Mouse (Mus musculus) cortical plate, adult 2 months (tissue): ENCODE data around the gene Skint8. TPM values are rescaled to one million over a fixed set of nuclear protein-coding genes. Genes with fewer than 3 reads are reported as not detected.
"Not testable (repeated sequence)": the region's sequence is repeated elsewhere in the genome, so short reads cannot be mapped to it uniquely, and the experiment has no call there.

Source experiments
- H3K27ac ChIP-seq: fragments of 200-500 bp; 2 replicates; pipeline ENCODE4 v1.5.1; 2012; ENCODE audit warnings: low read length, control low read depth, inconsistent platforms; ENCODE audit not compliant: insufficient read depth
- H3K4me1 ChIP-seq: fragments of 200-500 bp; 2 replicates; pipeline ENCODE4 v1.6.1; 2011; ENCODE audit warnings: low read length; ENCODE audit not compliant: control insufficient read depth, insufficient read depth
- H3K4me3 ChIP-seq: fragments of 200-500 bp; 2 replicates; pipeline ENCODE4 v1.5.1; 2011; ENCODE audit warnings: mild to moderate bottlenecking, low read length, control low read depth; ENCODE audit not compliant: insufficient read depth
- CTCF ChIP-seq: fragments of 200-500 bp; IDR thresholded peaks from 2 replicates; pipeline ENCODE4 v1.5.1; 2011; ENCODE audit warnings: mild to moderate bottlenecking, control low read depth, low read length; ENCODE audit not compliant: insufficient read depth; ENCODE audit errors: extremely low read depth
- POLR2A ChIP-seq: fragments of 200-500 bp; IDR thresholded peaks from 2 replicates; pipeline ENCODE4 v1.6.1; 2011; ENCODE audit warnings: mild to moderate bottlenecking, low read length, control low read depth; ENCODE audit not compliant: insufficient read depth; ENCODE audit errors: extremely low read depth
- polyA plus RNA-seq: library from polyadenylated mRNA; depleted of rRNA; stranded (reverse); fragments of >200 nt; gene quantifications from 2 replicates; pipeline ENCODE4 v1.2.3, GENCODE M21; 2012; rRNA removed

Skint8 gene
- polyA plus RNA-seq, 1 experiment, result not detected

GRCm38 (mm10) chr4:111902775-111903174, 16.4 kb upstream of the Skint8 start, which contains the start of gene Slc5a9:
Gene Slc5a9, minus strand, starts transcription at chr4:111902918.
- TF ChIP-seq POLR2A (no peak), CTCF (no peak)
- Histone ChIP-seq H3K27ac (no peak within 1 kb of the TSS), H3K4me1 (no peaks in the 10 kb centered on the region), H3K4me3 (no peak within 1 kb of the TSS)

GRCm38 (mm10) chr4:111907926-111908325, 11.3 kb upstream of the Skint8 start:
- no peak overlapping the region for H3K4me3 ChIP-seq
- TF ChIP-seq POLR2A (no peak), CTCF (no peak)
- H3K27ac ChIP-seq, result no peak overlapping the region
- no peaks in the 10 kb centered on the region for H3K4me1 ChIP-seq

DNA sequence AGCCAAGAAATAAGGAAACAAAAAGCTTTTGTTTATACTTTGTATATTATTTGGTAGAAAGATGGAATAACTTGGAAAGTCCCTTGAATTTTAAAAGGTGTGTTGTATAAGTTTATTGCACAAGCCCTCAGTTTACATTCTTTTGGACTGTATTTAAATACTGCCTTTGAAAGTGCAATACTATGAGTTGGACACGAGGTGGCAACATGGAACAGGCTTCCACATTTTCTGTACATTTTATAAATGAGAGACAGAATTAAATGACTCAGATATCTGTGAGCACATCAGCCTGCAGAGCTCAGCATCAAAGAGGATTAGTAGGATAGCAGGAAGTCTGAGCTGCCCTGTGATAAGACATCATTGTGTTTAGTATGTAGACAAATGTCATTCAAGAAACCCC, 42.1 kb downstream of the Skint8 start:
- TF ChIP-seq POLR2A (no peak), CTCF (no peak)
- no peak overlapping the region for H3K27ac ChIP-seq
- no peaks in the 10 kb centered on the region for H3K4me1 ChIP-seq
- H3K4me3 ChIP-seq, result no peak overlapping the region

- H3K4me1 ChIP-seq, H3K27ac ChIP-seq, H3K4me3 ChIP-seq: not testable (repeated sequence)
Observed at GRCm38 (mm10) chr4:111963241-111963640, 44.0 kb downstream of the Skint8 start.

DNA sequence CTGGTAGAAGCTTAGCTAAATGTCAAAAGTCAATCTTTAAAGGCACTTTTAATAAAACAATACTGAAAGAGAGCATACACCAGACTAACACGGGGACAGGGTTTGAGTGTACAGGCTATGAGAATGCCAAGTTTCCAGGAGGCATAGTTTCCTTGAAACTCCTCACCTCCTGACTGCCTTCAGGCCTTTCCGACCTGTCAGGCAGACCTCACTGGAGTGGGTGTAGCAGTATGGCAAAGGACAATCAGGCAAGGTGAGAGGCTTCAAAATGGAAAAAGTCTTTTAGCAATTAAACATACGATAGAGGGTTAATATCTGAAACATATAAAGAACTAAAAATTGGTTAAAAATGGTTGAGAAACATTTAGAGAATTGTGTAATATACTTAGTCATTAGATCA, 44.5 kb downstream of the Skint8 start:
- H3K4me1 ChIP-seq, result no peaks in the 10 kb centered on the region
- H3K27ac ChIP-seq, result no peak overlapping the region
- TF ChIP-seq POLR2A (no peak), CTCF (no peak)
- no peak overlapping the region for H3K4me3 ChIP-seq

GRCm38 (mm10) chr4:111972623-111973022, 53.4 kb downstream of the Skint8 start, which contains the start of gene Skint7:
Gene Skint7, plus strand, starts transcription at chr4:111972923.
- no peak within 1 kb of the TSS for H3K4me3 ChIP-seq
- H3K4me1 ChIP-seq, result no peaks in the 10 kb centered on the region
- no peak within 1 kb of the TSS for H3K27ac ChIP-seq
- TF ChIP-seq POLR2A, result no peak
- TF ChIP-seq CTCF, result no peak

Other genes with a start within 250 kb of the Skint8 start
- gene Spata6, start 199.4 kb upstream of the Skint8 start, polyA plus RNA-seq, result 4.3 and 4.9 TPM in 2 replicates
- not detected in 2 replicates for gene Slc5a9, start 16.5 kb upstream of the Skint8 start, polyA plus RNA-seq
- not detected in 2 replicates for gene Skint7, start 53.5 kb downstream of the Skint8 start, polyA plus RNA-seq
- not detected in 2 replicates for gene Skint1, start 86.9 kb downstream of the Skint8 start, polyA plus RNA-seq
- gene Skint4, start 152.6 kb downstream of the Skint8 start, polyA plus RNA-seq, result not detected in 2 replicates